18 mouse cellular contexts compared by ENCODE assay signal in the genomic region with DNA sequence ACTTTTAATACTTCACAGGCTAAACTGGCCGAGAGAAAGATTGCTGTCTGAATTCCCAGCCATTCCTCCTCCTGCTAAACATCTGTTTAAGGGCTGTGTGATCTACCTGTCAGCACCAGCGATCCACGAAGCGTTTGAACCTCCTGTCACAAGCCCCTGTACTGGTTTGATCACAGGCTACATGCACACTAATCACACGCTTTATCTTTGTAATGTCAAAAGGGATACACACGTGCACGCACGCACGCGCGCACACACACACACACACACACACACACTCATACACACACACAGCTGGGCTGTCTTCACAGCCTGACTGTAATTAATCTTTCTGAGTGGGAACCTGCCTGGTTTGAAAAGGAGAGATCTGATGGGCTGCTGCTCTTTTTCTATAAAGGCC.
A peak's percentile ranks its signal among the peaks of the same experiment; 100 is the strongest.
DNase-seq lines count a peak whose midpoint lies in the region; TF ChIP-seq lines count a peak whose summit lies in the region.
"Had no signal": no experiment of that assay in that cellular context is flagged by ENCODE, and none has a peak within 500 bp of the region (broad histone marks: within the 10 kb centered on the region; RNA-seq: fewer than 3 reads in every experiment).

No protein-coding gene starts in this region.

- peak; percentile 71 for DNase-seq in heart, adult 11 months
- no peak for DNase-seq in heart, postnatal 36 days
- DNase-seq in brain, embryonic 14.5 days (ENCODE audit: low read depth) = peak; percentile 43
- peak; percentile 53 for DNase-seq in forelimb bud, embryonic 11.5 days (ENCODE audit: low read depth, low spot score)
- peak; percentile 42 for DNase-seq in mesoderm, embryonic 11.5 days (ENCODE audit: low read depth, low spot score)
- DNase-seq in frontal cortex, postnatal 36 days (ENCODE audit: low spot score in 2 of 2) = no peak
- no peak for DNase-seq in yolk sac, embryonic 10.5 days (ENCODE audit: low spot score)
- DNase-seq: adrenal gland, adult 2 months; cerebellum, adult 8-10 months; cerebellum, postnatal 36 days; gastrocnemius, postnatal 36 days; kidney, adult 11 months; kidney, postnatal 36 days; layer of hippocampus, postnatal 36 days; lung, embryonic 14.5 days; right cerebral cortex, adult 18-20 months; right cerebral cortex, postnatal 4 days; thymus, postnatal 25 days had no signal

- TF ChIP-seq CTCF in brain, embryonic 14.5 days (IDR thresholded peaks at IDR 0.05; ENCODE audit: borderline replicate concordance, extremely low read depth, insufficient read depth, insufficient read length) = no peak

- intact Hi-C loops in heart, postnatal 36 days (cut with DNase I) = no loop called here

- no peak for TF ChIP-seq POLR2A in brain, embryonic 14.5 days (IDR thresholded peaks at IDR 0.05; ENCODE audit: borderline replicate concordance, extremely low read depth, insufficient read depth, insufficient read length, poor library complexity, severe bottlenecking)

Comparison
In these comparisons a context has a peak if more than half of its experiments do, and no peak if none do; other contexts are left out.
1. DNase-seq: peak in heart, adult 11 months (single experiment), brain, embryonic 14.5 days (single experiment), forelimb bud, embryonic 11.5 days (single experiment) and mesoderm, embryonic 11.5 days (single experiment); none in heart, postnatal 36 days (0 of 2), frontal cortex, postnatal 36 days (0 of 2) and yolk sac, embryonic 10.5 days (single experiment).